Mouse (Mus musculus): ENCODE measurements around the gene Gm49358.

DNA sequence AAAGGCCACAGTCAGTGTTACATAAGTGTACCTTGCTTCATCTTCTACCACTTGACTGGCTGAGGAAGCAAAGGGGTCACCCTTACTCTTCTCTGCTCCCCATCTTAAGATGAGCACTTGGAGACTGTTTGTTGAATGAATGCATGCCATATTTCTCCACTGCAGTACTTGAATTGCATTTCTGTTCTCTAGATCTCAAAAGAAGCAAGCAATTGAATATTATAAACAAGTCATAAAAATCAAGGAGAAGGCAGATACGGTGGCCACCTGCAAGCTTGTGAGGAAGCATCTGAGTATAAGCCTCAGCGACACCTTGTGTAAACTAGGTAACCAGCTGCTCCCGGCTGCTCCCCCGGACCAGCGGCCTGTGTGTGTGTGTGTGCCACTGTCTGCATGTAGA is at the start of gene Gm49358:
- TF ChIP-seq CTCF (IDR thresholded peaks at IDR 0.05; ENCODE audit: extremely low read depth, insufficient read depth, low read length) (no peak), POLR2A (IDR thresholded peaks at IDR 0.05; ENCODE audit: extremely low read depth, insufficient read depth, low read length) (no peak)

Measured in cortical plate, adult 2 months (tissue).